ENCODE assay signal across 13 mouse cellular contexts in genomic region chr4:97582064-97582415, GRCm38 (mm10).
DNase-seq lines count a peak whose midpoint lies in the region; ATAC-seq and TF ChIP-seq lines count a peak whose summit lies in the region.
"Had no signal": no experiment of that assay in that cellular context is flagged by ENCODE, and none has a peak within 500 bp of the region (broad histone marks: within the 10 kb centered on the region; RNA-seq: fewer than 3 reads in every experiment).

No protein-coding gene starts in this region.

- DNase-seq in cerebellum, adult 2 months = no peak
- no peak for DNase-seq in cerebellum, postnatal 10 days
- no peak for DNase-seq in hindbrain, embryonic 11.5 days (ENCODE audit: low spot score)
- no peak for DNase-seq in midbrain, embryonic 14.5 days
- DNase-seq in right cerebral cortex, postnatal 10 days (ENCODE audit: low spot score in 2 of 2) = no peak
- DNase-seq in layer of hippocampus, postnatal 14 days (ENCODE audit: low spot score in 2 of 2) = no peak
- DNase-seq in adrenal gland, adult 18-20 months (ENCODE audit: low spot score in 2 of 2) = no peak
- DNase-seq: adrenal gland, postnatal 25 days; lung, embryonic 14.5 days had no signal

- H3K27me3 ChIP-seq in cerebellum, adult 2 months (ENCODE audit: control insufficient read depth, insufficient read depth, low read length) = no peaks in the 10 kb centered on the region
- H3K27me3 ChIP-seq in embryonic facial prominence, embryonic 13.5 days = peaks cover 10% of the 10 kb centered on the region
- H3K27me3 ChIP-seq in hindbrain, embryonic 11.5 days (ENCODE audit: control insufficient read depth, insufficient read depth, low read length) = no peaks in the 10 kb centered on the region
- H3K27me3 ChIP-seq in midbrain, embryonic 14.5 days (ENCODE audit: control insufficient read depth, insufficient read depth, low read length) = no peaks in the 10 kb centered on the region
- H3K27me3 ChIP-seq: heart, embryonic 15.5 days; megakaryocyte, embryonic 14.5 days had no signal

- H3K4me1 ChIP-seq in cerebellum, adult 2 months (ENCODE audit: control insufficient read depth, insufficient read depth, low read length) = no peaks in the 10 kb centered on the region
- H3K4me1 ChIP-seq in embryonic facial prominence, embryonic 13.5 days = peaks cover 35% of the 10 kb centered on the region
- no peaks in the 10 kb centered on the region for H3K4me1 ChIP-seq in hindbrain, embryonic 11.5 days (replicated peaks; ENCODE audit: control insufficient read depth, insufficient read depth, low read length)
- H3K4me1 ChIP-seq in midbrain, embryonic 14.5 days (ENCODE audit: control insufficient read depth, insufficient read depth, low read length) = peaks cover 6% of the 10 kb centered on the region; the same call in 1 of the 2 replicates
- H3K4me1 ChIP-seq: heart, embryonic 15.5 days; megakaryocyte, embryonic 14.5 days had no signal

- peak overlapping the region; percentile 68 for H3K9ac ChIP-seq in embryonic facial prominence, embryonic 13.5 days
- H3K9ac ChIP-seq in hindbrain, embryonic 11.5 days (ENCODE audit: low read depth, low read length) = no peak overlapping the region
- H3K9ac ChIP-seq in midbrain, embryonic 14.5 days (replicated peaks; ENCODE audit: low read length) = no peak overlapping the region; the same call in 1 of the 2 replicates
- H3K9ac ChIP-seq: heart, embryonic 15.5 days; lung, embryonic 14.5 days had no signal

- no peak for TF ChIP-seq POLR2A in cerebellum, adult 2 months (IDR thresholded peaks at IDR 0.05; ENCODE audit: borderline replicate concordance, insufficient read depth, low read length)

- H3K4me3 ChIP-seq in cerebellum, adult 2 months (replicated peaks; ENCODE audit: insufficient read depth, low read depth, low read length) = peak overlapping the region; percentile 12
- peak overlapping the region; percentile 37 for H3K4me3 ChIP-seq in embryonic facial prominence, embryonic 13.5 days
- no peak overlapping the region for H3K4me3 ChIP-seq in hindbrain, embryonic 11.5 days (ENCODE audit: low read depth, low read length)
- peak overlapping the region; percentile 20 for H3K4me3 ChIP-seq in midbrain, embryonic 14.5 days (replicated peaks; ENCODE audit: low read depth, low read length)
- H3K4me3 ChIP-seq: heart, embryonic 15.5 days; megakaryocyte, embryonic 14.5 days had no signal

- no peaks in the 10 kb centered on the region for H3K9me3 ChIP-seq in embryonic facial prominence, embryonic 13.5 days
- no peaks in the 10 kb centered on the region for H3K9me3 ChIP-seq in hindbrain, embryonic 11.5 days (ENCODE audit: control insufficient read depth, low read length)
- H3K9me3 ChIP-seq in midbrain, embryonic 14.5 days (ENCODE audit: control insufficient read depth, low read length) = no peaks in the 10 kb centered on the region
- H3K9me3 ChIP-seq: heart, embryonic 15.5 days; megakaryocyte, embryonic 14.5 days had no signal

- no peaks in the 10 kb centered on the region for H3K36me3 ChIP-seq in embryonic facial prominence, embryonic 13.5 days
- H3K36me3 ChIP-seq in hindbrain, embryonic 11.5 days (ENCODE audit: control insufficient read depth, insufficient read depth, low read length) = no peaks in the 10 kb centered on the region
- no peaks in the 10 kb centered on the region for H3K36me3 ChIP-seq in midbrain, embryonic 14.5 days (ENCODE audit: control insufficient read depth, insufficient read depth, low read length)
- H3K36me3 ChIP-seq: heart, embryonic 15.5 days had no signal

- TF ChIP-seq CTCF in cerebellum, adult 2 months (IDR thresholded peaks at IDR 0.05; ENCODE audit: borderline replicate concordance, insufficient read depth, low read depth, low read length) = no peak

- WGBS in cerebellum, adult 2 months = 67% methylated on average over 3 of the region's 3 CpGs
- 15% methylated on average over 3 of the region's 3 CpGs for WGBS in embryonic facial prominence, embryonic 13.5 days
- 44% methylated on average over 3 of the region's 3 CpGs for WGBS in hindbrain, embryonic 11.5 days
- 34% methylated on average over 3 of the region's 3 CpGs for WGBS in midbrain, embryonic 14.5 days

- no peak for ATAC-seq in embryonic facial prominence, embryonic 13.5 days (ENCODE audit: insufficient number of reproducible peaks, insufficient read depth, low FRiP score, low TSS enrichment, low read depth)
- ATAC-seq in hindbrain, embryonic 11.5 days (ENCODE audit: low FRiP score) = no peak
- ATAC-seq in midbrain, embryonic 14.5 days (ENCODE audit: low FRiP score, low TSS enrichment) = no peak
- ATAC-seq: intestine, postnatal 0 days had no signal

- H3K27ac ChIP-seq in cerebellum, adult 2 months (ENCODE audit: insufficient read depth, low read length) = no peak overlapping the region; the same call in 1 of the 2 replicates
- peak overlapping the region; percentile 80 for H3K27ac ChIP-seq in embryonic facial prominence, embryonic 13.5 days
- peak overlapping the region; percentile 53 for H3K27ac ChIP-seq in hindbrain, embryonic 11.5 days (ENCODE audit: low read depth, low read length)
- H3K27ac ChIP-seq in midbrain, embryonic 14.5 days (replicated peaks; ENCODE audit: low read depth, low read length) = peak overlapping the region; percentile 39
- H3K27ac ChIP-seq: heart, embryonic 15.5 days had no signal

- H3K4me2 ChIP-seq in embryonic facial prominence, embryonic 13.5 days = peak overlapping the region; percentile 55
- H3K4me2 ChIP-seq in hindbrain, embryonic 11.5 days (replicated peaks; ENCODE audit: low read depth, low read length) = peak overlapping the region; percentile 17; the same call in 1 of the 2 replicates
- peak overlapping the region; percentile 43 for H3K4me2 ChIP-seq in midbrain, embryonic 14.5 days (ENCODE audit: low read length)
